Mouse (Mus musculus): ENCODE measurements around the gene Sp9.

The Sp9 gene

GRCm38 (mm10) chr2:73271459-73272161, at the start of gene Sp9:
TSS of gene Sp9 (plus strand) at chr2:73271925.
- peak; percentile 22 for DNase-seq

- no peak for DNase-seq
Observed at GRCm38 (mm10) chr2:73231081-73231480, 40.6 kb upstream of the Sp9 start.

- no peak for DNase-seq
Observed at GRCm38 (mm10) chr2:73241299-73241698, 30.4 kb upstream of the Sp9 start.

GRCm38 (mm10) chr2:73248701-73249100, 23.0 kb upstream of the Sp9 start:
- DNase-seq: no peak

- no peak for DNase-seq
Observed at GRCm38 (mm10) chr2:73263172-73263765, 8.5 kb upstream of the Sp9 start.

- DNase-seq: no peak
Observed at GRCm38 (mm10) chr2:73263794-73264610, 7.7 kb upstream of the Sp9 start.

GRCm38 (mm10) chr2:73264611-73265195, 7.0 kb upstream of the Sp9 start:
- no peak for DNase-seq

GRCm38 (mm10) chr2:73266011-73266410, 5.7 kb upstream of the Sp9 start:
- no peak for DNase-seq

- DNase-seq: no peak
Observed at GRCm38 (mm10) chr2:73266623-73267022, 5.1 kb upstream of the Sp9 start.

- no peak for DNase-seq
Observed at GRCm38 (mm10) chr2:73267231-73267630, 4.5 kb upstream of the Sp9 start.

- no peak for DNase-seq
Observed at GRCm38 (mm10) chr2:73267818-73268217, 3.9 kb upstream of the Sp9 start.

- DNase-seq: no peak
Observed at GRCm38 (mm10) chr2:73268281-73268680, 3.4 kb upstream of the Sp9 start.

- no peak for DNase-seq
Observed at GRCm38 (mm10) chr2:73268836-73269395, 2.8 kb upstream of the Sp9 start.

GRCm38 (mm10) chr2:73269666-73270065, 2.1 kb upstream of the Sp9 start:
- no peak for DNase-seq

GRCm38 (mm10) chr2:73270071-73270592, 1.6 kb upstream of the Sp9 start:
- no peak for DNase-seq

GRCm38 (mm10) chr2:73270593-73271458, 899 bp upstream of the Sp9 start:
- peak; percentile 16 for DNase-seq

GRCm38 (mm10) chr2:73272351-73273248, 875 bp downstream of the Sp9 start:
- DNase-seq: peak; percentile 20

GRCm38 (mm10) chr2:73273249-73274118, 1.8 kb downstream of the Sp9 start:
- peak; percentile 12 for DNase-seq

- DNase-seq: peak; percentile 28
Observed at GRCm38 (mm10) chr2:73274119-73274920, 2.6 kb downstream of the Sp9 start.

Data from cerebellum, adult 8-10 months (tissue).